Mouse (Mus musculus) MEL (cell line): ENCODE results near the gene Oasl1. TPM values are rescaled to one million over a fixed set of nuclear protein-coding genes. Genes with fewer than 3 reads are reported as not detected.

Experiments
- DNase-seq: peaks from one replicate; pipeline ENCODE4 v3.0.0; 2011; ENCODE audit warnings: low read depth, low spot score
- H3K27ac ChIP-seq: 2 replicates; pipeline ENCODE4 v1.5.1; 2012; ENCODE audit warnings: low read depth, mild to moderate bottlenecking, control low read depth, low read length, moderate library complexity; ENCODE audit not compliant: control insufficient read depth
- H3K27me3 ChIP-seq, 2 experiments: fragments of 150-350 bp in 1 of 2; sonication (generic) in 1 of 2; 2 replicates each; pipeline ENCODE4 v1.6.1; 2012; ENCODE audit warnings: low read length in 2 of 2, mild to moderate bottlenecking in 2 of 2, improper control_type of control experiment in 1 of 2, moderate library complexity in 1 of 2; ENCODE audit not compliant: insufficient read depth in 2 of 2, control insufficient read depth in 1 of 2
- H3K36me3 ChIP-seq, 2 experiments: 2 replicates each; pipeline ENCODE4 v1.6.1; 2012 to 2014; ENCODE audit warnings: low read length in 2 of 2, improper control_type of control experiment in 1 of 2, inconsistent platforms in 1 of 2, mild to moderate bottlenecking in 1 of 2; ENCODE audit not compliant: insufficient read depth in 2 of 2, control insufficient read depth in 1 of 2
- H3K4me1 ChIP-seq, 2 experiments: fragments of 150-350 bp in 1 of 2; sonication (generic) in 1 of 2; 2 replicates each; pipeline ENCODE4 v1.6.1; 2012; ENCODE audit warnings: low read length in 2 of 2, improper control_type of control experiment in 1 of 2, mild to moderate bottlenecking in 1 of 2; ENCODE audit not compliant: insufficient read depth in 2 of 2, control insufficient read depth in 1 of 2
- H3K4me3 ChIP-seq, 2 experiments: fragments of 150-350 bp in 1 of 2; sonication (generic) in 1 of 2; 2 replicates each; pipeline ENCODE4 v1.5.1; 2012; ENCODE audit warnings: low read depth in 2 of 2, low read length in 2 of 2, mild to moderate bottlenecking in 2 of 2, moderate library complexity in 2 of 2, control low read depth in 1 of 2, improper control_type of control experiment in 1 of 2; ENCODE audit not compliant: control insufficient read depth in 1 of 2, insufficient read depth in 1 of 2
- H3K79me2 ChIP-seq: 2 replicates; pipeline ENCODE4 v1.6.1; 2012; ENCODE audit warnings: mild to moderate bottlenecking, low read length, moderate library complexity; ENCODE audit not compliant: control insufficient read depth, poor library complexity, insufficient read depth
- H3K9ac ChIP-seq: 2 replicates; pipeline ENCODE4 v1.6.1; 2012; ENCODE audit warnings: low read depth, mild to moderate bottlenecking, control low read depth, low read length, moderate library complexity; ENCODE audit not compliant: control insufficient read depth, poor library complexity, severe bottlenecking
- H3K9me3 ChIP-seq: fragments of 150-350 bp; sonication (generic); replicated peaks from 2 replicates; pipeline ENCODE4 v1.6.1; 2012; ENCODE audit warnings: mild to moderate bottlenecking, low read length, improper control_type of control experiment, moderate library complexity; ENCODE audit not compliant: insufficient read depth
- CTCF ChIP-seq, 3 experiments: IDR thresholded peaks in 2 of 3; conservative IDR thresholded peaks in 1 of 3; 2 replicates each; pipeline ENCODE4 v1.5.1; 2011 to 2012; ENCODE audit warnings: low read length in 3 of 3, low read depth in 2 of 3, mild to moderate bottlenecking in 2 of 3, improper control_type of control experiment in 1 of 3, inconsistent platforms in 1 of 3, mixed read lengths in 1 of 3, moderate library complexity in 1 of 3; ENCODE audit not compliant: control insufficient read depth in 1 of 3, insufficient read depth in 1 of 3, poor library complexity in 1 of 3, severe bottlenecking in 1 of 3
- EP300 ChIP-seq, 2 experiments: IDR thresholded peaks; 2 replicates each; pipeline ENCODE4 v1.6.1; 2011; ENCODE audit warnings: improper control_type of control experiment in 2 of 2, low read length in 2 of 2, low read depth in 1 of 2, mild to moderate bottlenecking in 1 of 2
- ETS1 ChIP-seq: IDR thresholded peaks from 2 replicates; pipeline ENCODE4 v1.6.1; 2012; ENCODE audit warnings: low read depth, mild to moderate bottlenecking, inconsistent platforms, low read length, improper control_type of control experiment, moderate library complexity
- GATA1 ChIP-seq: IDR thresholded peaks from 2 replicates; pipeline ENCODE4 v1.6.1; 2011; ENCODE audit warnings: low read depth, low read length, improper control_type of control experiment
- HCFC1 ChIP-seq: IDR thresholded peaks from 2 replicates; pipeline ENCODE4 v1.6.1; 2012; ENCODE audit warnings: low read depth, mild to moderate bottlenecking, inconsistent platforms, low read length, improper control_type of control experiment, moderate library complexity
- MAZ ChIP-seq: IDR thresholded peaks from 2 replicates; pipeline ENCODE4 v1.6.1; 2012; ENCODE audit warnings: low read depth, mild to moderate bottlenecking, inconsistent platforms, low read length, improper control_type of control experiment
- NELFE ChIP-seq: IDR thresholded peaks from 2 replicates; pipeline ENCODE4 v1.6.1; 2011; ENCODE audit warnings: low read depth, low read length, improper control_type of control experiment
- POLR2A ChIP-seq, 2 experiments: IDR thresholded peaks; 2 replicates each; pipeline ENCODE4 v1.6.1; 2011 to 2012; ENCODE audit warnings: low read length in 2 of 2, mild to moderate bottlenecking in 2 of 2, control low read depth in 1 of 2, improper control_type of control experiment in 1 of 2, low read depth in 1 of 2, moderate library complexity in 1 of 2; ENCODE audit not compliant: control insufficient read depth in 1 of 2, insufficient read depth in 1 of 2, poor library complexity in 1 of 2
- RAD21 ChIP-seq: IDR thresholded peaks from 2 replicates; pipeline ENCODE4 v1.6.1; 2011; ENCODE audit warnings: mild to moderate bottlenecking, low read depth, low read length, improper control_type of control experiment
- RCOR1 ChIP-seq: IDR thresholded peaks from 2 replicates; pipeline ENCODE4 v1.6.1; 2012; ENCODE audit warnings: low read depth, mild to moderate bottlenecking, inconsistent platforms, low read length, improper control_type of control experiment
- SIN3A ChIP-seq: IDR thresholded peaks from 2 replicates; pipeline ENCODE4 v1.6.1; 2012; ENCODE audit warnings: low read length, improper control_type of control experiment, inconsistent platforms
- SMC3 ChIP-seq: IDR thresholded peaks from 2 replicates; pipeline ENCODE4 v1.6.1; 2011; ENCODE audit warnings: low read depth, low read length, improper control_type of control experiment
- TBP ChIP-seq: IDR thresholded peaks from 2 replicates; pipeline ENCODE4 v1.8.0; 2011; ENCODE audit warnings: low read depth, low read length, improper control_type of control experiment
- TCF12 ChIP-seq: IDR thresholded peaks from 2 replicates; pipeline ENCODE4 v1.6.1; 2014; ENCODE audit warnings: low read depth, mild to moderate bottlenecking, inconsistent platforms, low read length, improper control_type of control experiment, moderate library complexity
- UBTF ChIP-seq: IDR thresholded peaks from 2 replicates; pipeline ENCODE4 v1.6.1; 2012; ENCODE audit warnings: low read depth, mild to moderate bottlenecking, inconsistent platforms, low read length, improper control_type of control experiment, moderate library complexity, borderline replicate concordance; ENCODE audit not compliant: insufficient read depth
- USF2 ChIP-seq, 2 experiments: IDR thresholded peaks; 2 replicates each; pipeline ENCODE4 v1.6.1; 2011 to 2012; ENCODE audit warnings: improper control_type of control experiment in 2 of 2, low read length in 2 of 2, borderline replicate concordance in 1 of 2, inconsistent platforms in 1 of 2, low read depth in 1 of 2, mild to moderate bottlenecking in 1 of 2; ENCODE audit not compliant: insufficient read depth in 1 of 2
- ZC3H11A ChIP-seq: IDR thresholded peaks from 2 replicates; pipeline ENCODE4 v1.6.1; 2012; ENCODE audit warnings: low read depth, mild to moderate bottlenecking, inconsistent platforms, low read length, improper control_type of control experiment
- polyA plus RNA-seq, 2 experiments: library from polyadenylated mRNA; stranded (reverse) in 1 of 2; unstranded in 1 of 2; fragments of >175 nt in 1 of 2; fragments of >200 nt in 1 of 2; gene quantifications; 2 replicates each; pipeline versions ENCODE4 v1.2.1 to v1.2.4; 2012; ENCODE audit warnings: low replicate concordance in 2 of 2, low read depth in 1 of 2; ENCODE audit not compliant: insufficient read length in 2 of 2, insufficient read depth in 1 of 2, missing spikeins in 1 of 2
- total RNA-seq: library from RNA; depleted of rRNA; stranded (reverse); fragments of 300-350 nt; gene quantifications from 2 replicates; pipeline ENCODE4 v1.2.3, GENCODE M21; 2012; rRNA removed

The Oasl1 gene
- total RNA-seq (8.2 and 11.5 TPM in 2 replicates), polyA plus RNA-seq (10 to 100 TPM in 1 of 2 experiments, not detected in 1; 33.3 TPM)

DNA sequence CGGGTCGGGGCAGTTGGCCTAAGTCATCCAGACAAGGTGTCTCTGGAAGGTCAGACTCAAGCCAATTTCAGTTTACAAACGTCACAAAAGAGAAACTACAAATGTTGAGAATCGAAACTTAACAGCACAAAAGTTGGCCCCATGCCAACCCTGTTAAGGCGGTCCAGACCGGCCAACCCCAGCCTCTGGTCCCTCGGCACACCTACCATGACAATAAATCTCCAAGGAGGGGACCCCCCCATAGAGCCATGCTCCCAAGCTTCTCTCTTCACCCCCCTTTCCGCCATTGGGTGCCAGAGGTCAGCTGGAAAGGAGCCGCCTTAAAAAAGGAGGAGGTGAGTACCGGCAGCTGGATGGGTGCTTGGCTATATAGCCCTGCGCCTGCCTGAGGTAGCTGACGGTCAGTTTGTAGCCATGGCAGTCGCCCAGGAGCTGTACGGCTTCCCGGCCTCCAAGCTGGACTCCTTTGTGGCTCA lies at the start of gene Oasl1:
Oasl1 (plus strand) TSS at position 243 of the 476 bp plus-strand sequence.
- Histone ChIP-seq H3K4me1 (peaks cover 9 to 52% of the 10 kb centered on the region in 2 experiments), H3K36me3 (peaks cover 0 to 32% of the 10 kb centered on the region in 2 experiments; a peak in 2 of 4 replicates), H3K4me3 (peak within 1 kb of the TSS; percentile 72 to 74), H3K9me3 (no peaks in the 10 kb centered on the region), H3K27me3 (no peaks in the 10 kb centered on the region), H3K9ac (peak within 1 kb of the TSS; percentile 81), H3K27ac (peak within 1 kb of the TSS; percentile 98), H3K79me2 (peaks cover 3% of the 10 kb centered on the region; the same call in 1 of the 2 replicates)
- TF ChIP-seq SIN3A (no peak; the same call in 1 of the 2 replicates), RCOR1 (peak; percentile 57; the same call in 1 of the 2 replicates), UBTF (no peak), TBP (peak; percentile 61; the same call in 1 of the 2 replicates), HCFC1 (no peak; the same call in 1 of the 2 replicates), POLR2A (IDR thresholded peaks at IDR 0.05; ENCODE audit: control insufficient read depth in 1 of 2, insufficient read depth in 1 of 2, low read depth in 1 of 2, low read length in 2 of 2, poor library complexity in 1 of 2) (0 out of 4 replicates have a peak, but pooled peaks of 1 of the 2 experiments have one; percentile 34), ETS1 (peak; percentile 65), NELFE (peak; percentile 39; the same call in 1 of the 2 replicates), USF2 (IDR thresholded peaks at IDR 0.05; ENCODE audit: borderline replicate concordance in 1 of 2, insufficient read depth in 1 of 2, low read depth in 1 of 2, low read length in 2 of 2) (no peak), EP300 (IDR thresholded peaks at IDR 0.05; ENCODE audit: low read depth in 1 of 2, low read length in 2 of 2) (peak; percentile 45 to 63)
- DNase-seq = peak; percentile 74

DNA sequence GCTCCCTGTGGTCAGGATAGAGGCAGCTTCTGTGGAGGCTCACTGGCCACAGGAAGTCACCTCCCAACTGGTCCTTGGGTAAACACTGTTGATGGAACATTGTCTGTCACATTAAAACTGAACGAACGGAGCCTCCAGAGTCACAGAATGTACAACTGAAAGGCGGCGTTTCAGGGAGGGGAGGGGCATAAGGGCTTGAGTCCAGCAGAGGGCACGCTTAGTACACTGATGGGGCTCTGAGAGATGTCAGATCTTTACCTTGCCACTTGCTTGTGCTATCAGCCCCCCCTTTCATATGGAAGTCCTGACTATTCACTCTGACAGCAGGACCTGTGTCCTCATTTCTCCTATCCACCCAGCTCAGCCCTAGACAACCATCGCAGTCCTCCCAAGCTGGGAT lies 47.2 kb upstream of the Oasl1 start:
- TF ChIP-seq GATA1 = no peak
- TF ChIP-seq SMC3 = peak; percentile 29
- TF ChIP-seq MAZ = no peak
- TF ChIP-seq ZC3H11A = peak; percentile 20; the same call in 1 of the 2 replicates
- TF ChIP-seq RAD21 = peak; percentile 35
- TF ChIP-seq UBTF = no peak
- no peak for TF ChIP-seq TCF12
- TF ChIP-seq CTCF (IDR thresholded peaks at IDR 0.05 in 2 of 3, conservative IDR thresholded peaks at IDR 0.05 in 1 of 3; ENCODE audit: control insufficient read depth in 1 of 3, insufficient read depth in 1 of 3, low read depth in 2 of 3, low read length in 3 of 3, poor library complexity in 1 of 3, severe bottlenecking in 1 of 3) = peak in 2 of 3 experiments; percentile 34 to 42; a peak in 4 of 6 replicates
- no peaks in the 10 kb centered on the region for H3K4me1 ChIP-seq
- 0 out of 4 replicates have a peak, but pooled peaks cover 0 to under 1% of the 10 kb centered on the region in 2 experiments for H3K27me3 ChIP-seq
- no peaks in the 10 kb centered on the region for H3K79me2 ChIP-seq
- no peak overlapping the region for H3K4me3 ChIP-seq
- no peaks in the 10 kb centered on the region for H3K36me3 ChIP-seq
- H3K9me3 ChIP-seq = no peaks in the 10 kb centered on the region
- no peak overlapping the region for H3K27ac ChIP-seq
- no peak overlapping the region for H3K9ac ChIP-seq
- no peak for DNase-seq
